12 mouse cellular contexts compared by ENCODE assay signal in the genomic region with DNA sequence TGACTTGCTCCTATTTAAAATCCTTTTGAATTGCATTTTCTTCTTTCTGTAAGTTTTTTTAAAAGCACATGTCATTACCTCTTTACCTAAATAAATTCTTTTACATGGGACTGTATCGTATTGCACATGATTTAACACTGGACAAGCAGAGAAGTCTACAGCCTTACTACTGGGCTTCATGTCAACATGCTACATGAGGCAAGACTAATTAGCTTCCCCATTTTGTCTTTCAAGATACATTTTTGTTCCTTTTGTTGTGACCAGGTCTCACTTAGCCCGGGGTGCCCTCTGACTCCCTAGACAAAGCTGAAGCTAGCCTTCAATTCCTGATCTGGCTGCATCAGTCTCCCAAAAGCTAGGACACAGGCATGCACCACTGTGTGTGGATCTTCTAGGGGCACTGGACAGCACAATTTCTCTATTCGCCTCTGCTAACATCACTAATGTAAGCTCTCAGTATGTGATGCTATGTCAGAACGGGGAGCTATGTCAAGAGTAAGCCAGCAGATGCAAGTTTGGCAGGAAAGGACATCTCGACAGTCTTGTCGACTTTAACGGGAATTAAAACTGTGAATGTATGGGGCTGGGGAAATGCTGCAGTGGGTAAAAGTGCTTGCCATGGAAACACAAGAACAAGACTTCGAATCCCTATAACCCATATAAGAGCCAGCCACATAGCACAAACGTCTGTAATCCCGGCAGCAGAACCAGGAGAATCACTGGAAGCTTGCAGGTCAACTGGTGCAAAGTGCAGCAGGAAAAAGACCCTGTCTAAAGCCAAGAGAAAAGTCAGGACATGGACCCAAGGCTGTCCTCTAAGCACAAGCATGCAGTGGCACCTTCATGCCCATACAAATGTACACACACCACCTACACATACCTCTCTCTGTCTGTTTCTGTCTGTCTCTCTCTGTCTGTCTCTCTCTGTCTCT. TPM values are rescaled to one million over a fixed set of nuclear protein-coding genes. Genes with fewer than 3 reads are reported as not detected.
A peak's percentile ranks its signal among the peaks of the same experiment; 100 is the strongest.
DNase-seq lines count a peak whose midpoint lies in the region; TF ChIP-seq lines count a peak whose summit lies in the region.
"Had no signal": no experiment of that assay in that cellular context is flagged by ENCODE, and none has a peak within 500 bp of the region (broad histone marks: within the 10 kb centered on the region; RNA-seq: fewer than 3 reads in every experiment).

No protein-coding gene starts in this region.

- no peak for TF ChIP-seq POLR2A in brain, embryonic 14.5 days (IDR thresholded peaks at IDR 0.05; ENCODE audit: borderline replicate concordance, extremely low read depth, insufficient read depth, insufficient read length, poor library complexity, severe bottlenecking)

- TF ChIP-seq CTCF in brain, embryonic 14.5 days (IDR thresholded peaks at IDR 0.05; ENCODE audit: borderline replicate concordance, extremely low read depth, insufficient read depth, insufficient read length), result no peak

- intact Hi-C loops in heart, postnatal 25 days (cut with DNase I), result no loop called here
- intact Hi-C loops in left cerebral cortex, postnatal 36 days (cut with DNase I), result loop anchor here (10.0 kb wide), 1 partner anchor 277 kb away; the partner anchor contains the start of gene Rapgef2

- peak; percentile 74 for DNase-seq in heart, adult 11 months
- DNase-seq in heart, postnatal 25 days (ENCODE audit: low spot score), result no peak
- DNase-seq in lung, postnatal 36 days, result peak; percentile 25
- DNase-seq in lung, adult 18-20 months, result no peak
- peak; percentile 36 for DNase-seq in brain, embryonic 14.5 days (ENCODE audit: low read depth)
- DNase-seq in right cerebral cortex, postnatal 4 days, result no peak
- no peak for DNase-seq in left cerebral cortex, postnatal 36 days (ENCODE audit: low spot score in 2 of 2)
- DNase-seq: adrenal gland, postnatal 25 days; cerebellum, adult 8-10 months; gastrocnemius, adult 2 months; heart, postnatal 14 days; retina, postnatal 1 day had no signal

RNA-seq across cellular contexts. Expression of gene Fnip2, which starts 5.5 kb away (rescaled TPM):
- total RNA-seq in heart, postnatal 25 days (2021), result 10 to 100 TPM; 13.7 to 15.6 TPM
- 14.2 and 21.3 TPM in 2 replicates for polyA plus RNA-seq in brain, embryonic 14.5 days (2012; rRNA removed)
- 10 to 100 TPM; 17.7 to 19.7 TPM for total RNA-seq in left cerebral cortex, postnatal 36 days (2021)

RNA-seq across cellular contexts. Expression of gene Ppid, which starts 29.1 kb away (rescaled TPM):
- 10 to 100 TPM; 39.2 to 41.7 TPM for total RNA-seq in heart, postnatal 25 days (2021)
- polyA plus RNA-seq in brain, embryonic 14.5 days (2012; rRNA removed), result 77.0 and 77.5 TPM in 2 replicates
- total RNA-seq in left cerebral cortex, postnatal 36 days (2021), result 10 to 100 TPM; 55.1 to 72.5 TPM

Comparison
In these comparisons a context has a peak if more than half of its experiments do, and no peak if none do; other contexts are left out.
1. DNase-seq: peak in heart, adult 11 months (single experiment), lung, postnatal 36 days (single experiment) and brain, embryonic 14.5 days (single experiment); none in heart, postnatal 25 days (single experiment), lung, adult 18-20 months (0 of 2), right cerebral cortex, postnatal 4 days (single experiment) and left cerebral cortex, postnatal 36 days (0 of 2).